Mouse (Mus musculus): ENCODE data around the gene Arfgef3. TPM values are rescaled to one million over a fixed set of nuclear protein-coding genes. Genes with fewer than 3 reads are reported as not detected.

Gene Arfgef3
- polyA plus RNA-seq, 1 experiment from 2014 or later, result 0.16 TPM

GRCm38 (mm10) chr10:18664016-18664415, 79.7 kb downstream of the Arfgef3 start:
- H3K4me1 ChIP-seq, result no peaks in the 10 kb centered on the region
- no peaks in the 10 kb centered on the region for H3K27me3 ChIP-seq (ENCODE audit: insufficient read depth, poor library complexity, severe bottlenecking)
- H3K36me3 ChIP-seq, result no peaks in the 10 kb centered on the region
- H3K27ac ChIP-seq, result no peak overlapping the region
- no peak for DNase-seq (ENCODE audit: low spot score)
- 78% methylated on average over 2 of the region's 2 CpGs for WGBS
- H3K9me3 ChIP-seq, result no peaks in the 10 kb centered on the region
- no peak overlapping the region for H3K4me3 ChIP-seq

- 92% methylated on average over 1 of the region's 1 CpGs for WGBS
- Histone ChIP-seq H3K27me3 (ENCODE audit: insufficient read depth, poor library complexity, severe bottlenecking) (no peaks in the 10 kb centered on the region), H3K4me1 (no peaks in the 10 kb centered on the region), H3K27ac (no peak overlapping the region), H3K36me3 (no peaks in the 10 kb centered on the region), H3K9me3 (no peaks in the 10 kb centered on the region), H3K4me3 (no peak overlapping the region)
- DNase-seq (ENCODE audit: low spot score), result no peak
These were observed 82.0 kb downstream of the Arfgef3 start for GRCm38 (mm10) chr10:18661606-18662220.

GRCm38 (mm10) chr10:18660998-18661397, 82.8 kb downstream of the Arfgef3 start:
- 79% methylated on average over 2 of the region's 2 CpGs for WGBS
- Histone ChIP-seq H3K27ac (no peak overlapping the region), H3K4me3 (no peak overlapping the region), H3K4me1 (no peaks in the 10 kb centered on the region), H3K36me3 (no peaks in the 10 kb centered on the region), H3K9me3 (no peaks in the 10 kb centered on the region), H3K27me3 (ENCODE audit: insufficient read depth, poor library complexity, severe bottlenecking) (no peaks in the 10 kb centered on the region)
- DNase-seq (ENCODE audit: low spot score), result no peak

DNA sequence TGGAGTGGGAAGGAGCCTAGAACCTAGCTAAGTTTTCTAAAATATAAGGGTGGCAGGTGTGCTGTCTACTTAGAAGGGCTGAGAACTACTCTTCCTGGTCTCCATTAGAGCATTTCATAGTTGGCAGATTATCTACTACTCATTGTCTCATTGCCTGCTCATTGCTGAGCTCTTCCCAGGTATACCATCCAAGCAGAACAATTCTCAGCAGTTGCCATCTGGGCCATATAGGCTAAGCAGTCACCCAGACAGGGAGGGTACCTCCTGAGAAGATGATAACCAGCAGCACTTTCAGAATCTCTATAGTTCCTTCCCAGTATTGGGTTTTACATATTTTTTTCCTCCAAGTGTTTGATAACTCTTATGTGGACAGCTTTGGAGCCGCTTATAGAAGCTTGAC, 86.2 kb downstream of the Arfgef3 start:
- no peaks in the 10 kb centered on the region for H3K27me3 ChIP-seq (ENCODE audit: insufficient read depth, poor library complexity, severe bottlenecking)
- no peaks in the 10 kb centered on the region for H3K36me3 ChIP-seq
- H3K9me3 ChIP-seq, result no peaks in the 10 kb centered on the region
- H3K27ac ChIP-seq, result no peak overlapping the region
- no peak for DNase-seq (ENCODE audit: low spot score)
- no peaks in the 10 kb centered on the region for H3K4me1 ChIP-seq
- H3K4me3 ChIP-seq, result no peak overlapping the region
- WGBS, result 83% methylated on average over 1 of the region's 1 CpGs

GRCm38 (mm10) chr10:18647069-18647468, 96.7 kb downstream of the Arfgef3 start:
- Histone ChIP-seq H3K27me3 (ENCODE audit: insufficient read depth, poor library complexity, severe bottlenecking) (no peaks in the 10 kb centered on the region), H3K4me1 (no peaks in the 10 kb centered on the region), H3K27ac (no peak overlapping the region), H3K4me3 (no peak overlapping the region), H3K9me3 (no peaks in the 10 kb centered on the region), H3K36me3 (no peaks in the 10 kb centered on the region)
- WGBS, result 59% methylated on average over 1 of the region's 1 CpGs
- no peak for DNase-seq (ENCODE audit: low spot score)

DNA sequence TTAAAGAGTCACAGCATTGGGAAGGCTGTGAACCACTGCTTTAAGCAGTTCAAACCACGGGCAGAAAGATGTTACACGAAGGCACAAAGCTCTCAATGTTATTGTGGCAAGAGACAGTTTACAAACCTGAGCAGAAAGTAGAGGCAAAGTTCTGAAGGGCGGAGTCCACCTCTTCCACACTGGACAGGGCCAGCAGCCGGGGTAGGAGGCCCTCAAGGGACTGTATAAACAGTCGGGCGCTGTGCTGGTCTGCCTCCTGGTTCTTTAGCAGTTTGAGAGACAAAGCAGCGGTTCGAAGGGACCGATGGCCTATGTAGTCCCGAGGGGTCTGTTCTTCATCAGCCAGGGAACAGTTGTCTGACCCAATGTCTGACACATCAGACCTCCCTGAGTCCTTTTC, 97.7 kb downstream of the Arfgef3 start:
- H3K9me3 ChIP-seq, result no peaks in the 10 kb centered on the region
- WGBS, result 65% methylated on average over 10 of the region's 10 CpGs
- H3K36me3 ChIP-seq, result no peaks in the 10 kb centered on the region
- H3K4me1 ChIP-seq, result no peaks in the 10 kb centered on the region
- H3K27me3 ChIP-seq (ENCODE audit: insufficient read depth, poor library complexity, severe bottlenecking), result no peaks in the 10 kb centered on the region
- H3K4me3 ChIP-seq, result no peak overlapping the region
- DNase-seq (ENCODE audit: low spot score), result no peak
- no peak overlapping the region for H3K27ac ChIP-seq

DNA sequence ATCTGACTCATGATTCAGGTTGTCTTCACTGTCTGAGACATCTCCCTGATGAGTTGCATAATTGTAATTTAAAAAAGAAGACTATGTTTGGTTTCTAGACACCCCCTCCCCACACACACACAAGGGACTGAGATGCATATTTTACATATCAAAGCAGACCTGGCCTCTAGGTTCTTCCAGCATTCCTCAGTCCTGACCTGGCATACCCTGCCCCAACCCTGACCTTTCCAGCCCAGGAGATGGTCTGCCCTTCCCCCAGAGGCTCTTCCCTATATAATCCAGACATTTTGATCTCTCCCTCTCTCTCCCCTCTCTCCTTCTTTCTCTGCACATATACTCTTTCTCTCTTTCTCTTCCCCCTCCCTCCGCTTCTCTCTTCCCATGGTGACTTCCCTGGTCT, 99.4 kb downstream of the Arfgef3 start:
- Histone ChIP-seq H3K9me3 (no peaks in the 10 kb centered on the region), H3K27ac (no peak overlapping the region), H3K27me3 (ENCODE audit: insufficient read depth, poor library complexity, severe bottlenecking) (no peaks in the 10 kb centered on the region), H3K4me3 (no peak overlapping the region), H3K36me3 (no peaks in the 10 kb centered on the region), H3K4me1 (no peaks in the 10 kb centered on the region)
- 86% methylated on average over 1 of the region's 1 CpGs for WGBS
- no peak for DNase-seq (ENCODE audit: low spot score)

DNA sequence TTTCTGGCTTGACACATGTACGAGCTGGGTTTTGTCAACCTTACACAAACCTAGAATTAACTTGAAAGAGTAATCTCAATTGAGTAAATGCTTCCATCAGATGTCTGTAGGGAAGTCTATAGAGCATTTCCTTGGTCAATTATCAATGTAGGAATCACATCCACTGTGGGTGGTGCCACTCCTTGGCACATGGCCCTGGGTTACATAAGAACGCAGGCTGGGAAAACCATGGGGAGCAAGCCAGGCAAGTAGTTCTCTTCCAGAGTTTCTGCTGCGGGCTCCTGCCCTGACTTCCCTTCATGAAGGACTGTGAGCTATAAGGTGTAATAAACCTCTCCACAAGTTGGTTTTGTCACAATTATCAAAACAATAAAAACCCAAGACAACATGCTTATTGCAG, 100.2 kb downstream of the Arfgef3 start:
- Histone ChIP-seq H3K9me3 (no peaks in the 10 kb centered on the region), H3K4me1 (no peaks in the 10 kb centered on the region), H3K4me3 (no peak overlapping the region), H3K27me3 (ENCODE audit: insufficient read depth, poor library complexity, severe bottlenecking) (no peaks in the 10 kb centered on the region), H3K36me3 (no peaks in the 10 kb centered on the region), H3K27ac (no peak overlapping the region)
- 84% methylated on average over 3 of the region's 3 CpGs for WGBS
- no peak for DNase-seq (ENCODE audit: low spot score)

- Histone ChIP-seq H3K36me3 (no peaks in the 10 kb centered on the region), H3K9me3 (no peaks in the 10 kb centered on the region), H3K27ac (no peak overlapping the region), H3K4me1 (no peaks in the 10 kb centered on the region), H3K27me3 (ENCODE audit: insufficient read depth, poor library complexity, severe bottlenecking) (no peaks in the 10 kb centered on the region), H3K4me3 (no peak overlapping the region)
- DNase-seq (ENCODE audit: low spot score), result no peak
- 67% methylated on average over 5 of the region's 5 CpGs for WGBS
These were observed 100.9 kb downstream of the Arfgef3 start for GRCm38 (mm10) chr10:18642854-18643253.

DNA sequence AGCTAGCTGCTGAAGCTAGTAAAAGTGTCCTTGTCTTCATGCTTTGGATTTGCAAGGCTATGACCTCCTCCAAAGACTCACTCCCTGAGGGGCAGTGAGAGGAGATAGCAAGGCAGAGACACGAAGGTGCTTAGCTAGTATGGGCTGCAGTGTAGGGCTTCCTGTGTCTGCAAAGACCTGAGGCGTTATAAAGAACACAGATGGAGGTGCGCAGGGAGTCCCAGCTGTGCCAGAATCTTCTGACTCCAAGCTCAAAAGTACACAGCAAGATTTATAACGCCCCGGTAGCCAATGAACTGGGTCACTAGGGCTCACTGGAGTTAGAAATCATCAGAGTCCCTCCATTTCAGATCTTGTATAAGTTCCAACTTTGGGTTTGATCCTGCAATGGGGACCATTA, 103.2 kb downstream of the Arfgef3 start:
- no peaks in the 10 kb centered on the region for H3K36me3 ChIP-seq
- no peaks in the 10 kb centered on the region for H3K4me1 ChIP-seq
- H3K9me3 ChIP-seq, result no peaks in the 10 kb centered on the region
- no peak overlapping the region for H3K4me3 ChIP-seq
- DNase-seq (ENCODE audit: low spot score), result no peak
- 77% methylated on average over 5 of the region's 5 CpGs for WGBS
- no peak overlapping the region for H3K27ac ChIP-seq
- no peaks in the 10 kb centered on the region for H3K27me3 ChIP-seq (ENCODE audit: insufficient read depth, poor library complexity, severe bottlenecking)

DNA sequence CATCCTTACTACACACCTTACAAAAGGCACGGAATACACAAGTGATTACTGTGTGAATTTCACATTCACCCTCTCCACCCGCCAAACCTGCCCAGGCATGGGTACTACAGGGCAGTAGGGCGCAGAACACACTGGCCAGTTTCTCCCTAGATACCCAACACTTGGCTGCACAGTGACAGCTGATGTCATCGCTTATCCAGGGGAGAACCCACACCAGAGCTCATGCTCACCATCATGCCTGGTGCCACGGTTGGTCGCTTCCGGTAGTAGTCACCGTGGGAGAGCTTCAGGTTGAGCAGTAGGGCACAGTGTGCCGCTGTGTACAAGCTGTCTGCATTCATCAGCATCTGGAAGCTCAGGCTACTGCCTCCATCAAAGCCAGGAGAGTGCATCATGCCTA, 108.3 kb downstream of the Arfgef3 start:
- H3K4me3 ChIP-seq, result no peak overlapping the region
- no peak overlapping the region for H3K27ac ChIP-seq
- no peak for DNase-seq (ENCODE audit: low spot score)
- no peaks in the 10 kb centered on the region for H3K4me1 ChIP-seq
- WGBS, result 83% methylated on average over 9 of the region's 9 CpGs
- H3K9me3 ChIP-seq, result no peaks in the 10 kb centered on the region
- H3K27me3 ChIP-seq (ENCODE audit: insufficient read depth, poor library complexity, severe bottlenecking), result no peaks in the 10 kb centered on the region
- H3K36me3 ChIP-seq, result no peaks in the 10 kb centered on the region

DNA sequence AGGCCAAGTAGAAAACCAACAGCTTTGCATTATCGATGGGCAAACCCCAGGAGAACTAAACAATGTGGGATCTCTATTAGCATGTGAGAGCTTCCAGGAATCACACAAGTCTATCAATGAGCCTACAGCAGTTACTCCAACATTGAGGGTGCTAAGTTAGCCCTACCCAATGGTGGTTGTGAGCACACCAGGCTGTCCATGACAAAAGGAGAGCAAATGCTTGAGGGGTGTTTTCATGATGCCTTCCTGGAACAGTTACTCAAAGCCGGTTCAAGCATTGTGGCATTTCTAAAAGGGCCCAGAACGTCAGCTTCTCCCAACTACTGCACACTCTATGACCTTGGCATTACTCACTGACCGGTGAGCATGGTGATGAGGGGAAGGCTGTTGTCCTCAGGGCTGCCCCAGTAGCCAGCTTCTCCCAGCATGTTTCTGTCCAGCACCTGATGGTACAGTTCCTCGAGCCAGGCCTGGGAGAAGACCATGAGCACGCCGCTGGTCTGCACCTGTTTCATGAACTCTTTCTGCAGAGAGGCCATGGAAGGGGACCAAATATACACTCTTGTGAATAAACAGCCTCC, 109.3 kb downstream of the Arfgef3 start:
- no peak for DNase-seq (ENCODE audit: low spot score)
- H3K36me3 ChIP-seq, result no peaks in the 10 kb centered on the region
- H3K9me3 ChIP-seq, result no peaks in the 10 kb centered on the region
- H3K27ac ChIP-seq, result no peak overlapping the region
- WGBS, result 81% methylated on average over 7 of the region's 7 CpGs
- H3K4me1 ChIP-seq, result no peaks in the 10 kb centered on the region
- H3K27me3 ChIP-seq (ENCODE audit: insufficient read depth, poor library complexity, severe bottlenecking), result no peaks in the 10 kb centered on the region
- H3K4me3 ChIP-seq, result no peak overlapping the region

GRCm38 (mm10) chr10:18630498-18630897, 113.3 kb downstream of the Arfgef3 start:
- 81% methylated on average over 8 of the region's 8 CpGs for WGBS
- DNase-seq (ENCODE audit: low spot score), result no peak
- no peaks in the 10 kb centered on the region for H3K4me1 ChIP-seq
- no peaks in the 10 kb centered on the region for H3K9me3 ChIP-seq
- no peak overlapping the region for H3K27ac ChIP-seq
- no peaks in the 10 kb centered on the region for H3K27me3 ChIP-seq (ENCODE audit: insufficient read depth, poor library complexity, severe bottlenecking)
- H3K36me3 ChIP-seq, result no peaks in the 10 kb centered on the region
- H3K4me3 ChIP-seq, result no peak overlapping the region

DNA sequence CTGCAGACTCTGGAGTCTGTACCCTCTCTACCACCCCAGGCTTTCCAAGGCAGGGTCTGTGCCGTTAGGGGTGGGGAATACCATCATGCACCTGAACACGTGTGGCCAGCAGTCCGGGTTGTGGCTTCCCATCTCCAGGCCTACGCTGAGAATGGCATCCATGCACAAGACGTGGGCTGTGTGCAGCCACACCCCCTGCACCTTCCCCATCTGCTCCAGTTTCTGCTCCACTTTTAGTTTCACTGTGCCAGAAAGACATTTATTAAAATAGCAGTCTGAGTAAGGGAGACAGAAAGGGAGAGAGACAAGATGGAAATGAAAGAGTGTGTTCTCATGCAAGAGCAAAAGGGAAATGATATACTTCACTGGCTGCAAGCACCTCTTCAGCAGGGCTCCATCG, 116.2 kb downstream of the Arfgef3 start:
- WGBS, result 84% methylated on average over 6 of the region's 6 CpGs
- no peak overlapping the region for H3K4me3 ChIP-seq
- H3K36me3 ChIP-seq, result no peaks in the 10 kb centered on the region
- H3K4me1 ChIP-seq, result no peaks in the 10 kb centered on the region
- DNase-seq (ENCODE audit: low spot score), result no peak
- no peaks in the 10 kb centered on the region for H3K27me3 ChIP-seq (ENCODE audit: insufficient read depth, poor library complexity, severe bottlenecking)
- no peaks in the 10 kb centered on the region for H3K9me3 ChIP-seq
- H3K27ac ChIP-seq, result no peak overlapping the region

Measured in heart, embryonic 10.5 days (tissue).